Mouse (Mus musculus) heart, embryonic 12.5 days (tissue): ENCODE data around the gene 2900026A02Rik. TPM values are rescaled to one million over a fixed set of nuclear protein-coding genes. Genes with fewer than 3 reads are reported as not detected.
A peak's percentile ranks its signal among the peaks of the same experiment; 100 is the strongest.

Source experiments
- ATAC-seq: fragments of 200-750 bp; cut with Nextera tagmentation; 2 replicates; pipeline ENCODE4 v1.8.0; 2017; ENCODE audit warnings: moderate TSS enrichment, moderate library complexity; ENCODE audit not compliant: insufficient number of reproducible peaks, low FRiP score
- H3K27ac ChIP-seq: fragments of 300-500 bp; sonication (generic); 2 replicates; pipeline ENCODE4 v1.5.1; 2016; ENCODE audit warnings: mild to moderate bottlenecking, moderate library complexity; ENCODE audit not compliant: poor library complexity, severe bottlenecking
- H3K27me3 ChIP-seq: fragments of 300-500 bp; sonication (generic); replicated peaks from 2 replicates; pipeline ENCODE4 v1.6.1; 2016; ENCODE audit warnings: mild to moderate bottlenecking, moderate library complexity
- H3K36me3 ChIP-seq: fragments of 300-500 bp; sonication (generic); 2 replicates; pipeline ENCODE4 v1.6.1; 2016; ENCODE audit warnings: mild to moderate bottlenecking, moderate library complexity
- H3K4me1 ChIP-seq: fragments of 300-500 bp; sonication (generic); replicated peaks from 2 replicates; pipeline ENCODE4 v1.6.1; 2016; ENCODE audit warnings: mild to moderate bottlenecking
- H3K4me2 ChIP-seq: fragments of 300-500 bp; sonication (generic); 2 replicates; pipeline ENCODE4 v1.6.1; 2016; ENCODE audit warnings: mild to moderate bottlenecking, moderate library complexity
- H3K4me3 ChIP-seq: fragments of 300-500 bp; sonication (generic); 2 replicates; pipeline ENCODE4 v1.5.1; 2016; ENCODE audit warnings: mild to moderate bottlenecking
- H3K9ac ChIP-seq: fragments of 300-500 bp; sonication (generic); 2 replicates; pipeline ENCODE4 v1.6.1; 2016; ENCODE audit warnings: mild to moderate bottlenecking, moderate library complexity
- H3K9me3 ChIP-seq: fragments of 300-500 bp; sonication (generic); replicated peaks from 2 replicates; pipeline ENCODE4 v1.6.1; 2016; ENCODE audit warnings: mild to moderate bottlenecking, moderate library complexity
- WGBS: fragments of 180-500 bp; shearing (Covaris S2); methylation state at CpG from one replicate; pipeline ENCODE4 v1.1.7; 2016; 5-methylcytosine and 5-hydroxymethylcytosine counted together
- polyA plus RNA-seq: library from polyadenylated mRNA; unstranded; fragments of >200 nt; fragmentation: Nextera tagmentation; extraction: Ambion mirVana; gene quantifications from 2 replicates; pipeline ENCODE4 v1.2.1, GENCODE M21; 2016

2900026A02Rik gene
- polyA plus RNA-seq, 1 experiment from 2014 or later = 20.0 TPM

DNA sequence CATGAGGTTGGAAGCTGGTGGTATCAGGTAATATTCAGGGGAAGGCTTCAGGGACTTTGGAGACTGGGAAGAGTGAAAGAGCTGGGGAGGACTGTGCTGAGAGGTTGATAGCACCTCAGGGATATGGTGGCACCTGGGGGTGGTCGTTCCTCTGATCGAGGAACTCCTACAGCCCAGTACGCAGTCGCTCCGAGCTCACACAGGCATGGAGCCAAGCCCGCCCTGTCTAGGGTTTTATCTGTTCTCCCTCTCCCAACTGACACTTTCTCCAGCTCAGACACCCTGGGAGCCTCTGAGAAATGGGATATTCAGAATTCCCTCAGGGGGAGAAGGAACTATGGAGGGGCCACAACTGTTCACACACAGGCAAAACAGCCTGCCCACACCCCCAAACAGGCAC lies 180.3 kb downstream of the 2900026A02Rik start:
- H3K27ac ChIP-seq = peak overlapping the region; percentile 46
- no peak overlapping the region for H3K4me3 ChIP-seq
- H3K27me3 ChIP-seq = no peaks in the 10 kb centered on the region
- ATAC-seq = no peak
- H3K9ac ChIP-seq = no peak overlapping the region
- H3K4me1 ChIP-seq = peaks cover 33% of the 10 kb centered on the region
- H3K36me3 ChIP-seq = no peaks in the 10 kb centered on the region
- peaks cover 4% of the 10 kb centered on the region; the same call in 1 of the 2 replicates for H3K9me3 ChIP-seq
- 13% methylated on average over 6 of the region's 6 CpGs for WGBS
- H3K4me2 ChIP-seq = no peak overlapping the region

DNA sequence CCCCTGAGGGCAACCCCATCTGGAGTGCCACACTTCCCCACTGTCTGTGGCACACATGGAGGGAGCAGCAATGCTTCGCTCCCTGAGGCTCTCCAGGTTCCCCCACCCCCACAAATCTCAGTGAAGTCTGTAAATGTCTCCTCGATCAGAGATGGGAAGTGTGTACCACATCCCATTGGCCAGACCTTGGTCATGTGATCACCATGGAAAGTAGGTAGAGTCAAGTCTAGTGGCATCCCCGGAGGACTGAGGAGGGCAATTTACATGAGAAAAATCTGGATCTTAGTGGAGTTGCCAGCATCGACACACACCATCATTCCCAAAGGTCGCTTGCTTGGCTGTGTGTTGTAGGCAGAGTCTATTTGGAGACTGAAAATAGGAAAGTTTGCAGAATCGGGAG lies 182.4 kb downstream of the 2900026A02Rik start:
- H3K9me3 ChIP-seq = peaks cover 4% of the 10 kb centered on the region; the same call in 1 of the 2 replicates
- 83% methylated on average over 6 of the region's 6 CpGs for WGBS
- no peaks in the 10 kb centered on the region for H3K27me3 ChIP-seq
- H3K9ac ChIP-seq = no peak overlapping the region
- H3K4me3 ChIP-seq = no peak overlapping the region
- H3K4me2 ChIP-seq = no peak overlapping the region
- H3K4me1 ChIP-seq = peaks cover 47% of the 10 kb centered on the region
- no peak for ATAC-seq
- no peak overlapping the region for H3K27ac ChIP-seq
- H3K36me3 ChIP-seq = no peaks in the 10 kb centered on the region

Other genes starting within 250 kb of the 2900026A02Rik start
- 14.1 and 16.1 TPM in 2 replicates for gene Grk3, start 205.4 kb downstream of the 2900026A02Rik start, polyA plus RNA-seq
- gene Crybb2, start 151.1 kb downstream of the 2900026A02Rik start, polyA plus RNA-seq = not detected in 2 replicates
- gene Crybb3, start 139.7 kb downstream of the 2900026A02Rik start, polyA plus RNA-seq = 1.4 and 1.5 TPM in 2 replicates
- not detected in 2 replicates for gene Tmem211, start 5.7 kb upstream of the 2900026A02Rik start, polyA plus RNA-seq
- gene Sgsm1, start 89.5 kb upstream of the 2900026A02Rik start, polyA plus RNA-seq = 2.4 and 3.0 TPM in 2 replicates
- not detected in 2 replicates for gene Aym1, start 136.1 kb upstream of the 2900026A02Rik start, polyA plus RNA-seq